Mouse (Mus musculus) common myeloid progenitor, adult 5-6 weeks (primary cell): ENCODE measurements around the gene Krit1. TPM values are rescaled to one million over a fixed set of nuclear protein-coding genes. Genes with fewer than 3 reads are reported as not detected.
"Not testable (repeated sequence)": the region's sequence is repeated elsewhere in the genome, so short reads cannot be mapped to it uniquely, and the experiment has no call there.

ENCODE experiments used
- ATAC-seq: replicated peaks from 2 replicates; pipeline ENCODE4 v1.8.0; 2016; ENCODE audit warnings: low read depth, mild to moderate bottlenecking, moderate TSS enrichment, inconsistent platforms; ENCODE audit not compliant: poor library complexity, severe bottlenecking
- total RNA-seq: library from RNA; stranded (forward); fragments of 200-1000, 187-1606 nt; gene quantifications from 2 replicates; pipeline ENCODE4 v1.2.3, GENCODE M21; 2017

The Krit1 gene
- 67.0 and 67.5 TPM in 2 replicates for total RNA-seq

GRCm38 (mm10) chr5:3802433-3803291 lies at the start of gene Krit1, which contains the start of gene Ankib1:
TSS of gene Krit1 (plus strand) at chr5:3803184.
TSS of gene Ankib1 (minus strand) at chr5:3802925.
- peak; percentile 83 for ATAC-seq

DNA sequence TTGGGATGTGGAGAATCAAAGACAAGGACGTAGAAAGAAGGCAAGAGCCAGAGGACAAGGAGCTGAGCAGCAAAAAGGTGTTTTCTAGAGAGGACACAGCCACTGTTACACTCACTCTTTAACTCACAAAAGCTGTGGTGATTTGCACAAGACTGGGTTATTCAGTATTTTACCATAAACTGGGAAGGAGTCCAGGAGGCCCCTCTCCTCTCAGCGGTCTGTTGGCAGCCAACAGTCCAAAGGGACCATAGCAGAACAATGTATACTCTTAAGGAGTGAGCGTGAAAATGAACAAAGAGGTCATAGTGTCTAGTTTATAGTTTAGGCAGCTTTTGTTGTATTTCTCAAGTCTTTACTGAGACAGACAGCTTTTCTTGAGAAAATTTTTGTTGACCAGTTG lies 31.5 kb upstream of the Krit1 start:
- ATAC-seq = no peak

DNA sequence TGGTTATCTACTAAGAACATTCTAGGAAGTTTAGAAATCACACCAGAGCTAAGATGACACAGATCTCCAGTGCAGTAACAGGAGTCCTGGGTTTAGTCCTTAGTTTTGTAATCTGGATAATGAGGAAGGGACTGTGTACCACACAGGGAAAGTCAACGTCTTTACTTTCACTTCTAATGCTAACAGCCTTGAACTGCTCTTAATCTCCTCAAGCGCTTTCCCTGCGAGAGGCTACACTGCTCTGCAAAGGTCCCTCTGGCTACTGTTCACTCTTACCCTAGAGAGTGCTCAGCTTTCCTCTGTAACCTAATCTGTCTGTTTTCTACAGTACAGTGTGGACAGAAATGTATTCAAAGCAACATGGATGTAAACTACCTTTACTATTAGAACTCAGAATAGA lies 31.0 kb upstream of the Krit1 start:
- ATAC-seq = peak; percentile 60

GRCm38 (mm10) chr5:3782670-3783069 lies 20.3 kb upstream of the Krit1 start:
- ATAC-seq = peak; percentile 76; the same call in 1 of the 2 replicates

GRCm38 (mm10) chr5:3783947-3784681 lies 18.9 kb upstream of the Krit1 start:
- ATAC-seq = no peak

- no peak for ATAC-seq
Measured at GRCm38 (mm10) chr5:3784751-3785496, 18.1 kb upstream of the Krit1 start.

- ATAC-seq = no peak
Measured at GRCm38 (mm10) chr5:3787548-3787947, 15.4 kb upstream of the Krit1 start.

DNA sequence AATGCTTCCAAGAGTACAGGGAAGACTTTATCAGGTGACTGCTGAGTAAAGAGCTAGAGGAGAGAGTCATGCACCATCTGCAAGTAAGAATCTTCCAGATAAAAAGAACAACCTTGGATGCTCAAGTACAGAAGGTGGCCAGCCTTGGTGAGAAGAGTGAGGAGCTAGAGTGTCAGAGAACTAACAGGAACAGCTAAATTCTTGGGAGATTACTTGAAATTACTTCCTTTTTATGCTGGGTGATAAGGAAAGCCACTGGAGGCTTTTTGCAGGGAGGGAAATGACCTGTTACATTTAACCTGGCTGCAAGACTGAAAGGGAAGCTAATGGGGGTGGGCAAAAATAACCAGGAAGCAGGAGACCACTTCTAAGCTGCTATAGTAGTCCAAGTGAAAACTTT lies 11.9 kb upstream of the Krit1 start:
- ATAC-seq = no peak

DNA sequence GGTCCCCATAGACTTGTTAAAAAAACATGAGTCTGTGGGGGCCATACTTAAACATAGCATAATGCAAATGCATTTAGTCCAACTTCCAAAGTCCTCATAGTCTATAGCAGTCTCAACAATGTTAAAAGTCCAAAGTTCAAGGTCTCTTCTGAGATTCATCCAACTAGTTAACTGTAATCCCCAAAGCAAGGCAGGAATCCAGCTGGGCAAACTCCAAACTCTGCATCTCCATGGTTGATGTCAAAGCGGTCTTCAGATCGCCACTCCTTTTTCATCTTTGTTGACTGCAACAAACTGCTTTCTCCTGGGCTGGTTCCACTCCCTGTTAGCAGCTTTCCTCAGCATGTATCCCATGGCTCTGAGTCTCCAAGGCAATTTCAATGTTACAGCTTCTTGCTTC lies 5.9 kb upstream of the Krit1 start:
- ATAC-seq = not testable (repeated sequence)

GRCm38 (mm10) chr5:3798656-3799055 lies 4.3 kb upstream of the Krit1 start:
- ATAC-seq = not testable (repeated sequence)

- no peak for ATAC-seq
Measured at GRCm38 (mm10) chr5:3800041-3800440, 2.9 kb upstream of the Krit1 start.

DNA sequence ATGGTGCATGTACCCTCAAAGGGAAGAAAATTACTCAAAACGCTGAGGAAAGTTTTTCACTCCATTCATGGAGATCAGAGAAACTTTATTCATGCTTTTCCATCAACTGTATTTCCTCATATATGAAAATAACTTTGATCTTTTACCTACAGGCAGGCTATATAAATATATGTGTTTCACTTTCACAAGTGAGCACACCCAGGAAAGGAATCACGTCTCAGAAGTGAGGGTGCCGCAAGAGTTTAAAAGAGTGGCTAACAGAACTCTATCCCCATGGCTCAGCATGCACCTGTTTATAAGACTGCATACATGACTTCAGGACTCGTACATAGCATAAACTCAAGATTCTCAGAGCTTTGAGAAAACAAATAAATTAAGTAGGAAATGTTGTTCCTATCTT lies 2.1 kb upstream of the Krit1 start:
- no peak for ATAC-seq

DNA sequence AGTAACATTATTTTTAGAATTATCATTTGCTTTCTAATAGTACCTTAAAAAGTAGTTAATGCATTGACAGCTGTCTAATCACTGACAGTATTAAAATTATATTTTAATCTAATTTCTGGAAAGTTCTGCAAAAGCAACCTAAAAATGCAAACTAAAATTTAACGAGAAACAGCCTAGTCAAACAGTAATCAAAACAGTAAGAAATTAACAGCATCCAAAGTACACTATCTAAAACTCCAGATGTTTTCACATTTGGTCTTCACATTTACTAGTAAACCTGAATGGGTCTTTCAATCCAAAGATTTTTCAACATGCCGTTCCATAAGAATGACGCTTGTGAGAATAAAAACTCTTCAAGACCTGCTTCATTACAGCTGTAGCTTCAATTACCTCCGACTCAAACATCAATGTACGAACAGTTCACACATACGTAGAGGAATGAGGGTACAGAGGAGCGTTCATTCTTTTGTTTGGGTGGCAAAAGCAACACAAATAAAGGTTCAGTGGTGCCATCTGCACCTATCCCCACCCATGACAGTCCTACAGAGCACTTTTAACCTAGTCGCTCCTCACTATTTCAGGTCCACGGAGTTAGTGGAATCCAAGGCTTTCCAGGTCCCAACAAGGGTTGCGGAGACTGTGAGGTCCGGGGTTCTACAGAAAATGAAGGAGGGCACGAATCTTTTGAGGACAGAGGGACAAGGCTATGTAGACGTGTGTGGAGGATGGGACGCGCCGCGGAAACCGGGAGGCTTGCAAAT lies 1.1 kb upstream of the Krit1 start:
- peak; percentile 3 for ATAC-seq

GRCm38 (mm10) chr5:3803292-3804165 lies 545 bp downstream of the Krit1 start:
- ATAC-seq = peak; percentile 80

- 0 out of 2 replicates have a peak, but pooled peaks have one; percentile 32 for ATAC-seq
Measured at GRCm38 (mm10) chr5:3808472-3808871, 5.5 kb downstream of the Krit1 start.

- ATAC-seq = no peak
Measured at GRCm38 (mm10) chr5:3834107-3834506, 31.1 kb downstream of the Krit1 start.

DNA sequence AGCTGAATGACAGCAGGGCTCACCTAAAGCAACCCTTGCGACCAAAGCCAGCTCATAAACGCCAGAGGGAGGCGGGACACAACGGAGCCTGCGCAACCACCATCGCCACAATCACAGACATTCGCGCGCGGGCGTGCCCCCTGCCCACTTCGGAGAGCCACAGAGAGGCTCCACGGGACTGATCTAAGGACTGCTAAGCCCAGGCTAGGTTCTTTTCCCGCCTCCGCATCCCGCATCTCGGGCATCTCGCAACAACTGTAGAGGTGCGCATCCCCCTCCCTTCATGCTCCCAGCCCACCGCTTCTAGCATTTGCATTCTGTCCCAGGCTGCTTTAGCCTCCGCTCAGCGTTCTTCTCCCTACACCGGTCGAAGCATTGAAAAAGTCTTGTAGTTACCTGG lies 42.0 kb downstream of the Krit1 start, which contains the start of gene Lrrd1:
TSS of gene Lrrd1 (plus strand) at position 148 of the 400 bp plus-strand sequence.
- ATAC-seq = no peak

DNA sequence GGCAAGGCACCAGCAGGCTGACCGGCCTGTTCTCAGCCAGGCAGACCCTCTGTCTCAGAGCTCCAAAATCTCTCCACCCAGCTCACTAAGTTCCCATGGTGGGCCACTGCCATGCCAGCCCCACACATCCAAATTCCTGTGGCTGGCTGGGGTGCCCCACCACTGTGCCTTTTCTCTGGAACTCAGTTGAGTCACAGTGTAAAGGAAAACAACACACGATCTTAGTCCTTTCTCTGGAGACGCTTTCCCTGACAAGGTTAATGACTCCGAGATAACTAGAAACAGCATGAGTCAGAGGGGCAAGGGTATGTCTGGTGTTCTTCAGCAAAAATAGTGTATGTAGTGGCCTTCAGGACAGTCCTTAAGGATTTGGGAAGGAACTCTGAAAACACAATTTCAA lies 67.2 kb downstream of the Krit1 start:
- ATAC-seq = no peak

GRCm38 (mm10) chr5:3872348-3872747 lies 69.4 kb downstream of the Krit1 start:
- ATAC-seq = no peak
